Mouse (Mus musculus) cerebellum, adult 11-12 months (tissue): ENCODE measurements around the gene Itgb7.
"Not testable (repeated sequence)": the region's sequence is repeated elsewhere in the genome, so short reads cannot be mapped to it uniquely, and the experiment has no call there.

Experiments
- DNase-seq: peaks from one replicate; pipeline ENCODE4 v3.0.0; 2022

Gene Itgb7

DNA sequence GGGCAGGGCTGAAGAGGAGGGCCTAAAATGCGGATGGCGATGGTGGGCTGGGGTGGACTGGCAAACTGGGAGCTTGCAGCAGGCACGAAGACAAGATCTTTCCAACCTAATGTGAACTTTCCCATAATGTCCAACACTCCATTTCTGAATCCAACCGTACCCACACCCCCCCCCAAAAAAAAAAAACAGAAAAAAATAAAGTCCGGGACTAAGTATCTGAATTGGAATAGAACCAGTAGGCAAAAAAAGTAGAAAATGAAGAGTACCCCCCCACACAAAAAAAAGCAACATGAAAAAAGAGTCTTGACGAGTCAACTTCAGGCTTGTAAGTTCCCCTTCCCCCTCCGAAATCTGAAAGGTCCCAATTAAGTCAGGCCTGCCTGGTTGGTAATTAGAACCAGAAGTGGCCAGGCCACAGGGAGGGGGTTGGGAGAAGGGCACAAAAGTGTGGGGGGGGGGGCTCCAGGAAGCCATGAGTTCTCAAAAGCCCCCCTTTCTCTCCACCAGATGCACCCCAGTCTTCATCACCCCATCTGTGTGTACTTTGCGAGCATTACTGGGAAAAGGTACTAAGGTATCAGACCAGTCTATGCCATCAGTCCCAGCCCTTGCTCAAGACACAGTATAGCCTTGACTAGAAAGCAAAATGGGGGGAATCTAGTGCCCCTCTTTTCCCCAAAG lies 16.5 kb upstream of the Itgb7 start:
- peak; percentile 31 for DNase-seq

DNA sequence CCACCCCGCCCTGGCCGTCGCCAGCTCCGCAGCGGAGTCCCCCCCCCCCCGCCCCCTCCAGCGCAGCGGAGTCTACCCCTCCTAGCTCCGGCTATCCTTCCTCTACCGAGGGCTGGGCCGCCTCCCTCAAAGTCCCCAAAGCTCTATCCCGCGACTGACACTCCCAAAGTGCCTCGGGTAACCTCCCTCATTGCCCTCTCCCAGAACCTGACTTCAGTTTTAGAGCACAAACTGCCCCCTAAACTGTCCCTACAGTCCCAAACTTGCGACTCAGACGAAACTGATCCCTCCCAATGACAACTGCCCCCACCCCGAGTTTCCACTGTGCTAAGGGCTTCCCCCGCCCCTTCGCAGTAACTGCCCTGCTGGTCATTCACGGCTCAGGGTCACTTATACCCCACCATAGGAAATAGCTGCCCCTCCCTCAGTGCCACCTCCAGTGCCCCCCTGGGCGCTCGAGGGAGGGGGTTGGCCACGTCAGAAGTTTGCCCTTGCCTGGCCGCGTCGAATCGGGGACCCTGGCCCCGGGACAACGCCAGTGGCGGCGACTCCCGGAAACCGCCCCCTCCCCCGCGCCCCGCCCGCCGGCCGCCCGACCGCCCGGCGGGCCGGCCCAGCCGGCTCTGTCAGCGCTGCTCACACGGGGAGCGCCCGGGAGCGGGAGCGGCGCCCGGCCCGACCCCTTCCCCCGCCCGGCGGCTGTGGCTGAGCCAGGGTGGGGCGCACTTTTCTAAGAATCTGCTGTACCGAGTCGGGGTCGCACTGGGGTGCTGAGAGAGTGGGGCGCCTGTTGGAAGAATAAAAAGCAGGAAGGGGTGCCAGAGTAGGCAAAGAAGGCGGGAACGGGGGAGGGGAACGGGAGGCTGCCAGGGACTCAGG lies 15.7 kb upstream of the Itgb7 start:
- DNase-seq = peak; percentile 79

DNA sequence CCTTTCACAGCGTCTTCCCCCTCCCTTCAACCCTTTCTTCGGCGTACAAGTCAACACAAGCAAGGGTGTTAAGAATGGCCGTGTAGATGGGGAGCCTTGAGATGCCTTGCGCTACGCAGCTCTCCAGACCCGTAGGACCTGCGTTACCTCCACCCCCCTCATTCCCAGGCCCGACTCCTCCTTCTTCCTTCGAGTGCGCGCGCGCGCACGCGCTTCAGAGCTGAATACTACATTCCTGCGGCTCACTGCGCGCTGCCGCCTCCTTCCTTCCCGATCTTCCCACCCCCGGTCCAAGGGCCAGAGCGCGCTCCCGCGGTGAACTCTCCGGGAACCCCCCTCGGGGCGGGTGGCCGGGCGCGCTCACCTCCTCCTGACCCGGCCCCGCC lies 15.1 kb upstream of the Itgb7 start:
- DNase-seq = peak; percentile 95

DNA sequence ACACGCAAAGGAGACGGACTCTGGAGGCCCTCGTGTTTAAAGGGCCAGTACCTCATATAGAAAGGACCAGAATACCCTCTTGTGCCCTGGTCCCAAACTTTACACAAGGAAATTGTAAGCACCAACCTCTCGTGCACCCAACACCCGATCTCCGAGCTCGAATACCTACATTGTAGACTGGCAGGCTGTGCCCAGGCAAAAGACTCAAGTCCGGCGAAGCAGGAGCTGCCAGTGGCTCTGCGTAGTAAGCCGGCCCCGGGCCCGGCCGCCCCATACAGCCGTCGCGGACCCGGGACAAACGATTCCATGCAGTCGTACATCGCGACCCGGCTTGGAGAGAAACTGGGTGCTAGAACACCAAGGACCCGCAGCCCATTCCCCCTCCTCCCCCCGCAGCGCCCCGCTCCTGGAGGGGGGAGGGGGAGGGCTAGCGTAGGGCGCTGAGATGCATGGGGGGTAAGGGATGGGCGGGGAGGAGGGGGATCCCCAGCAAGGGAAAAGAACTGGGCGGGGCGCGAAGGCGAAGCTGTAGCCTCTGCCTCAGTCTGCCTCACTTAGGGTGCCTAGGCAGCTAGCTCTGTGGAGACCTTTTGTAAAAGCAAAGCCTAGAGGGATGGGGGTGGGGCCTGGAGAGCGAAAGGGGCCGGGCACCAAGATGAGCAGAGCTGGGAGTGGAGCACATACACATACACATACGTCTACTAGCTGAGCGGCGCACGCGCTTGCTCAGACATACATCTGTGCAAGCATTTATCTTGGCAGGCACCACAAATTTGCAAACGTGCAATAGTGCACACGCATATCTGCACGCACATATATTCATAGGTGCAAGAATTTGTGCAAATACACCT lies 14.4 kb upstream of the Itgb7 start:
- peak; percentile 86 for DNase-seq

DNA sequence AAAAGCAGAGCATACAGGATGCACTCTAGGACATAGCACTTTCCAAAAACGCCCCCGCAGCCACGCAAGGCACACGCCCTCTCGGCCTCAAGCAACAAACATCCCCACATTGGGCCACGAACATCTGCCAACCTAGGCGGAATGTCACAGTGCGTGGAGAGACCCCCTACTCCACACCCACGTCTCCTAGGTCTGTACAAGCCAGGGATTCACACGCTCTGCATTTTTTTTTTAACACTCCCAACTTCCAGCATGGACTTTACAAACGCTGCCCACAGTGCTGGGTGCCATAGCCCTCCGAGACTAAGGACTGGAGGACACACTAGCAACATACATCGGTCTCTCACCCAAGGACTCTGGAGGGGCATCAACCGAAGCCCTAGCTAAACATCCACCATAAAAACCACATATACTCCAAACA lies 13.7 kb upstream of the Itgb7 start:
- peak; percentile 48 for DNase-seq

DNA sequence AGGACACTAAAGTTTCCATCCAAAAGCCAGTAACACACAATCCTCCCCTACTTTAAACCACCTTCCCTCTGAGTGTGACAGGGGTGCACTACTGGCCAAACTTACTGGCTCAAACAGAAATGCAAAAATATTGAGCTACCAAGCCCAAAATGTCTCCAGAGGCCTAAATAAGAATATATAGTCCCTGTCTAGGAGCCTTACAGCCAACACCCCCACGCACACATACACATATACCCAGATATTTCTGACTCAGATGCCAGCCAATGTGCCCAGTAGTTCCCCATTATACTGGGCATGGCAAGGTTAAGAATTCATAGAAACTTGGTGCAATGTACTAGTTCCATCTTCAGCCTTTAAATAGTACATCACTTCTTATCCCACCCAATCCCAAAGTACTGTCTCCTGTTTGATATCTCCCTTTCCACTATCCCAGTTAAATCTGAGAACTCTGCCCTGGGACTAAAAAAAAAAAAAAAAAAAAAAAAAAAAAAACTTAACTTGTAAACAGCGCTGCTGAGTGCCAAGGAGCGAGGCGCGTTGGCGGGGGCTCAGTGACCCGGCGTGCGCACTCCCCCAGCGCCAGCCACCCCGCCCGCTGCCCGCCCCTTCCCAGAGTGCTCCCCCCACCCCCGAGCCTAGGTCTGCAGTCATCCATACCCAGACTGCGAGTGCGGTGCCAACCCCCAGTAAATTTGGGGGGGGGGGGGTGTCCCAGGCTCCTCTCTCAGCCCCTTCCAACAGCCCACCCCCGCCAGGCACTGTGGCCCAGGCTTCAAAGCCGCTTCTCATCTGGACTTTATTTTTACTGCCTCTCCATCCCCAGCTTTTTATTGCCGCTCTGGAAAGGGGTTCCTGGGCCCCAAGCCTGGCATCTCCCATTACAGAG lies 12.8 kb upstream of the Itgb7 start:
- DNase-seq = peak; percentile 43

DNA sequence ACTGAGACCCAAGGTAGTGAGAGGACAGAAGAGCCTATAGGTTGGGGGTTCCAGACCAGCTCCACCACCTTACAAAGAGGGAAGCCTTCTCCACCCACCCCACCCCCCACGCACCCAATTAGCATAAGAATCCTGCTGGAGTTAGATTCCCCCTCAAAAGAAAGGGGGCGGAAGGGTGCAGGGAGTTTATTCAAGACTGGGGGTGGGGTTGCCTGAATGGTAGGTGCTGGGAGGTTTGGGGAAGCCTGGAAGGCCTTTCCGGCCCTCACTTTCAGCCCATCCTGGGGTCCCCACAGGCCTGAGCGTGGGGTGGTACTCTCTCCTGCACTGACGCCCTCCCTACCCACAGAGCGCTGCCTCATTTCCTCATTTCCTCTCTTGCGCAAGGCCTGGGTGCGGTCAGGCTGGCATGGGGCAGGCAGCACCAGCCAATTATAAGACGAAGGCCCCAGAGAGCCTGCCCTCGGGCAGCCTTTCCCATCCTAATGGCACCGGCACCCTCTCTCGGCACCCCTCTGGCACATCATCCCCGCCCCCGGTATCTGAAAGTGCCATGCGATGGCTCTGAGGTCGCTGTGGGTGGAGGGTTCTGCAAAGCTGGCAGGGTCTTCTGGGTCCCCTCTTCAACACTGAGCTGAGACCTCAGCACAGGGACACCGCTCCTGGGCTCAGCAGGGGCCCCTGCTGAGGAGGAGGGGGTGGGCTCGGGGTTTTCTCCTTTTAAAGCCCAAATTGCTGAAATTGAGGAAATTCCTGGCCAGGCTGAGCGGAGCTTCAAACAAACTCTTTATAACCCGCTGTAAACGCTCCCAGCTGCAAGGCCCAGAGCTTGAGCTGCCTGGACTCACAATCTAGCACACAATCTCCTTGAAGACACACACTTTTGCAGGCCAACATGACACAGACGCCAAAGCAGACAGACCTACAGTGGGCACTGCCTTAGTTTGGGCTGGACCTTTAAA lies 11.8 kb upstream of the Itgb7 start:
- DNase-seq = peak; percentile 34

DNA sequence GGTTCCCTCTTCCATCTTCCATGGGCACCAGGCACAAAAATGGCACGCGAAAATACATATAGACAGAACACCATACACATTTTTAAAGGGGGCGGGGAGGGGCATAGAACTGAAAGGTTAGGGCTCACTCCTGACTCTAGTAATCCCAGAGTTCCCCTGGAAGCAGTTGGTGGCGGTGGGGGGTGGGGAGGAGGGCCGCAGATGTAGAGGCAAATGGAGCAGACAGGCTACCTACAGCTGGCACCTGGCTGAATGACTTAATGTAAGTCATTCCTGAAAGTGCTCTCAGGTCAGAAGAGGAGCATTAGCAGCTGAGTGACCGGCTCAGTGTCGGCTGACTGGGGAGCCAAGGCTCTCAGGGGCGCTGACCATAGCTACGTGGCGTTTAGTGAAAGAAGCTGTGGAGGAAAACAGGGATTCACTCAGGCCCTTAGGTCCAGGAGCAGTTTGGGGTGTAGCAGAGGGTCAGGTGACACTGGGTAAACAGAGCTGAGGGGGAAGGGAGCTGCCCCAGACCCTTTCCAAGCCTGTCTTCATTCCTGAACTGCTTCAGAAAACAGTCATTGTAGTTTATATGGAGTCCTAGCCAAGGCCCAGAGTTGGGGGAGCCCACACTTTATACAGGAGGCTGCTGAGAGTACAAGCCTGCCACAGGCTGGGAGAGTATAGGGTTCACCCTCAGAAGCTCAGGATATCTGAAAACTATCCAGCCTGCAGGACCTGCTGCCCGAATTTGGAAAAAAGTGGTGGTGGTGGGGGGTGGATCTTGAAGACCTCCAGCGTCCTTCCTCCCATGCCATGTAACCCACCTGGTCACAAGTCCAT lies 10.9 kb upstream of the Itgb7 start:
- no peak for DNase-seq

DNA sequence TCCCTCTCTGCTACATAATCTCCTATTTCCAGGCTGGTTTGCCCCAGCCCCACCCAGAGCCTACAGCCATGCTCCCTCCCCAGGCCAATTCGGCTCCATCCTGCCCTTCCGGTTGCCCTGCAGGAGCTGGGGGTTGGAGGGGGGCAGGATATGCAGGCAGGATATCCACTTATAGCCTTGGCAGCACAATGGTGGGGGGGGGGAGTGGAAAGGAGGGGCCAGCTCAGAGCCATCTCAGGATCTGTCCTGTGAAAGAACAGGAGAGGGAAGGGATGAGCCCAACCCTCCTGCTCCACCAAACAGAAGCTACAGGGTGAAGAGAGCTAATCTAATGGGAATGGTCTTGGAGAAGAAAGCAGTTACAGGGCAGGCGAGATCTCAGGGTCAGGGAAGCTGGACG lies 8.9 kb upstream of the Itgb7 start:
- DNase-seq = no peak

DNA sequence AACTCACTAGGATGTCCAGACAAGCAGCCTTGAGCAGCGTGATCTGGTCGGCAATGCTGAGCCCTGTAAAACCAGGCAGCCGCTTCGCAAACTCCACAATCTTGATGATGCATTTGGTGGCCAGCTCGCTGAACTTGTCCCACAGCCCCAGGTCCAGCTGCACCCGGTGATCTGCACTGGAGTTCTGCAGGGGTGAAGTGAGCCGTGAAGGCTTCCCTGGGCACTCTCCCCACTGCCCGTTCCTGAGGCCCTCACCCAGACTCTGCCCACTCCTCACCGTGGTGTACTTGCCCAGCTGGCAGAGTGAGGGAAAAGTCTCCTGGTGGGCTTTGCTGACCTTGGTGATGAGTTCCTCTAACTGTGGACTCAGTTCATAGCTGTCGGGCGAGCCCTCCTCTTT lies 8.1 kb upstream of the Itgb7 start:
- DNase-seq = no peak

DNA sequence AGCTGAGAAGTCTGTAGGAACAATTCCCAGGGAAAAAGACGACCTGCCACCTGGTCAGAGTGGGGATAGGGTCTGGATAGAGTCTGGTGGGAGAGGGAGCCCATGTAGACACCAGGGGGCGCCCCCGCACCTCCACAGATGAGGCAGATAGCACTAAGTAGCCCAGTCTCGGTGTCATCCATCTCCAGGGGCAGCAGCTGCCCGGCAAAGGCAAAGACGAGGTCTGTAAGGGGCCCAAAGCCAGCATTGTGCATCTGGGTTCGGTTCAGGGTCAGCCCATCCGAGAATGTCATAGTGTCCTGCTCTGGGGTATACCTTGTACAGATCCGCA lies 7.5 kb upstream of the Itgb7 start:
- DNase-seq = peak; percentile 63

DNA sequence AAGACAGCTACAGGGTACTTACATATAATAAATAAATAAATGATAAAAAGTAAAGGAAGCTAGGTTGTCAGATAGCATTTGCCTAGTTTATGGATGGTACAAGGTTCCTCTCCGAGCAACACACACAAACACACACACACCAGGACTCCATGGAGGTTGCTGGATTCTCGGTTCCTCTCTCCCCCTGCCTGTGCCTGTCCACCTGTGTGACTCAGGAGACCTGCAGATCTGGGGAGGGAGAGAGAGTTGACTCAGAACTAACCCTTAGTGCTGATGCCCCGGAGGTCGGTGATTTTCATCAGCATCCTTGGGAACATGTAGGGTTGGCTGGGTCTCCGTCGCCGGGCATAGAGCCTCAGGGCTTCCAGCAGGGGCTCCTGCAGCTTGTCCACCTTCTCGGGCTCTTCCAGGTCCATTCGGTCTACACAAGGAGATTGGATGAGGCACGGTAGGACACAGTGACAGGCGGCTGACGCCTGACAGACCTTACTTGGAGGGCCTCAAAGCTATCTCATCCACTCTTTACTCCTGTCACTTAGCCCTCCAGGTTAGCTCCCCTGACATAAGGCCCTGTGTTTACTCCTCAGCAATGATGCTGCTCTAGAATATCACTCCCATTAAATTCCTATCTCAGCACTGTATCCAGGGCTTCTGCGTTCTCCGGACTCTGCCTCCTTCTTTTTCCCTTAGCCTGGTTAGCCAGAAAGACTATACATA lies 7.0 kb upstream of the Itgb7 start:
- DNase-seq = no peak

DNA sequence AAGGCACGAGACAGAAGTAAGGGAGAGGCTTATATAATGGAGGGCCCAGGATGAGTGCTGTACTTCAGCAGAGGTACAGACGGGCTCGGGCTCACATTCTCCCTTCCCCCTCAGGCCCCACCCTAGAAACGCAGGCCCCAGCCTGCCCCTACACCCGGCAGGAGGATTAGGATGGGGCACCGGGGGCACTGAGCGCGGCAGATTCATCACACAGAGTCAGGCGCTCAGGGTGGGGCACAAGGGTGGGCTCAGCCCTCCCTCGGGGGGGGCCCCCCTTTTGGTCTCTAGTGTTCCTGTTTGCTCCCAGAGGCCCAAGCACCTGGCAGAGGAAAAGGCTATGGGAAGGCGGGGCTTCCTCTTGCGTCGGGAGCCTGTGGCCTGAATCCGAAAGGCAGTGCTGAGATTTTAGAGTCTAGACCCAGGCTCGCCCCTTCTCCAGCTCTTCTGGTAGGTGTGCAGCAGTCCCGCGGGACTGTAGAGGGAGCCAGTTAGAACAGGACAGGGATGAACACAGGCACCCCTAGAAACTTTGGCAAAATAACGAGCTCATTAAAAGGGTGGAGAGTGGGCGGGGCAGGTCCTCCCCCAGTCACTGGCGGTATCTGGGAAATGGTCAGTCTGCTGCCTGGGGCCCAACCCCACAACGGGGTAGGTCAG lies 3.8 kb upstream of the Itgb7 start:
- no peak for DNase-seq

DNA sequence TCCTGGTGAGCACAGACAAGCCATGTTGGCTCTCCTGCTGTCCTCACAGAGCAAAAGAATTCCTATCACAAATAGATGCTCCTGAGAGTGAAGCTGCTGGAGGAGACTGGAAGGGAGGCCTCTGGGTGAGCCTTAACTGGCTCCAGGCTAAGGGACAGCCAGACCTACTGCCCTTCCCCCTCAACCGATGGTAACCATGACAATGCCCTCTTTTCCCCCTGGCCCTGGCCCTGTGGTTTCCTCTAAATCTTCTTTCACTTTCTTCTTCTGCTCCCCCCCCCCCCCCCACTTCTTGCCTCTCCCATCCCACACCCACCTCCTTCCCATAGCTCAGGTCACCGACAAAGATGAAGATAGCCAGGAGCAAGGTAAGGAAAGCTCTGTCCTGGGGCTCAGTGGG lies 2.2 kb upstream of the Itgb7 start:
- no peak for DNase-seq

DNA sequence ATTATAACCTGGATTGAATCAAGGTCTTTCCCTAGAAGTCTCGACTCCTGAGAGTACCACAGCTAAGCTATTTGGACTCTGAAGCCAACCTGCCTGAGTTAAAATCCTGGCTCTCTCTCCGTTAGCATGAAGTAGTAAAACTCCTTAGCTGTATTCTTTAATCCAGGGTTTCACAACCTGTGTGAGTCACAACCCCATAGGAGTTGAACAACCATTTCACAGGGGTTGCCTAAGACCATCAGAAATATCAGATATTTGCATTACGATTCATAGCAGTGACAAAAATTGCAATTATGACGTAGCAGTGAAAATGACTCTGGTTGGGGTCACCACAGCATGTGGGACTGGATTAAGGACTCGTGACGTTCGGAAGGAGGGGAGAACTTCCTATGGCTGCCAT lies 1.0 kb upstream of the Itgb7 start:
- no peak for DNase-seq

DNA sequence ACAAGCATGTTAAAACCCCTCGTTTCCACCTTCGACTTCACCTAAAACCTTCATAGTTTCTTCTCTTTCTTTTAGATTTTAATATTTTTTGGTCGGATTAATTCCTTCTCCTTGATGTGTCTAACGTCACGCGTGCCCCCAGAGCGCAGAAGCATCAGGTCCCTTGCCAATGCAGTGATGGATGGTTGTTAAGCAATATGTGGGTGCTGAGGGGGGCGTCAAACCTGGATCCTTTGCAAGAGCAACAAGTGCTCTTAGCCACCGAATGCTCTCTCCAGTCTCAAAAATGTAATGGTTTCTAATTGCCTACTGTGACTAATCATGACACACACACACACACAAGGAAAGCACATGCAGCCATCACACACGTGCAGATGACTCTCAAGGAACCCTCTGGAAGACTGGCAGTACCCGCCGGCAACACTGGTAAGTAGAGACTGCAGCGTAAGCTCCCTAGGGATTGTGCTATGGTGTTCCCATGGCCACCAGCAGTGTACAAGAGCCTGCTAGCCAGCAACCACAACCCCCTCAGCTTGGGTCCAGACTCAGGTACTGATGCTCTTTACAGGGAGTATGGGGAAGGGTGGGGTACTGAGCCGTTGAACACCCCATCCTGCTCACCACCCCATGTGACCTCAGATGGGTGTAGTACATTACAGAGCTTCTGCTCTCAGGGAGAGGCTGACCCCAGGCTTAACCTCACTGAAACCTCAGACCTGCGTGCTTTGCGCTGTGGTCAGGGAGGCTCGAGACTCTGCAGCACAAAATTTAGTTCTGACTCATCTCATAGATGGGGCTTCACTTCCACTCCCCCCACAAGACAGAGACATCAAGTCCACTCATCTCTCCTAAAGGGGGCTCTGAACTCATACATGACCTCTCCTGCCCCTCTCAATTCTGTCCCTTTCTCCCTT lies 1.1 kb downstream of the Itgb7 start:
- no peak for DNase-seq

DNA sequence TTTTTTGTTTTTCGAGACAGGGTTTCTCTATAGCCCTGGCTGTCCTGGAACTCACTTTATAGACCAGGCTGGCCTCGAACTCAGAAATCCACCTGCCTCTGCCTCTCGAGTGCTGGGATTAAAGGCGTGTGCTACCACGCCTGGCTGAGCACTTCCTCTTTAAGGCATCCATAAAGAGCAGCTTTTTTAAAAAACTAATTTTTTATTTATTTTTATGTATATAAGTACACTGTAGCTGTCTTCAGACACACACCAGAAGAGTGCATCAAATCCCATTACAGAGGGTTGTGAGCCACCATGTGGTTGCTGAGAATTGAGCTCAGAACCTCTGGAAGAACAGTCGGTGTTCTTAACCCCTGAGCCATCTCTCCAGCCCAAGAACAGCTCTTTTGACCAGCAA lies 6.1 kb downstream of the Itgb7 start:
- DNase-seq = not testable (repeated sequence)

DNA sequence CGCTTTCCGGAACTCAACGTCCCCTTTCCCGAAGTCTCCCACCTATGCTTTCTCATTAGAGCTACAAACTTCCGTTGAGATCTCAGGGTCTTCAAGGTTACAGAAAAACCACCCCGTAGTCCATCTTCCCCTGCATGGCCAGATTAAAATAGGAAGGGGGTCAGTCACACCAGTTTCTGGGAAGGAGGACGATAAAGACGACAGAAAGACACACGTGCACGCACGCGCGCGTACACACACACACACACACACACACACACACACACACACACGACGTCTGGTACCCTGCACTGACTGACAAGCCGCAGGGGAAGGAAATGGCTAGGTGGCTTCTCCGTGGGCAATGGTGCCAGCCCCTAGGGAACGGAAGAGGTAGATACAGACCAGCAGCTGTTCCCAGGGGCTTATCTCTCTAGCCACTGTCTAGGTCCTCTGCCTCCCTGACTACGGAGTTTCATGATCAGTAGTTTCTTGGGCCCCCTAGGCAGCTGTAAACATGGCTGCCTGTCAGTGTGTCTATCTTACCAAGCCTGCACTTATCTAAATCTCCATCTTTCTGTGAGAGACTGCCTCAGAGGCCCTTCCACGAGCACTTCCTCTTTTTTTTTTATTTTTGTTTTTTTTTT lies 6.6 kb downstream of the Itgb7 start:
- DNase-seq = no peak
